ENCODE assay signal across 8 mouse cellular contexts in the genomic region with DNA sequence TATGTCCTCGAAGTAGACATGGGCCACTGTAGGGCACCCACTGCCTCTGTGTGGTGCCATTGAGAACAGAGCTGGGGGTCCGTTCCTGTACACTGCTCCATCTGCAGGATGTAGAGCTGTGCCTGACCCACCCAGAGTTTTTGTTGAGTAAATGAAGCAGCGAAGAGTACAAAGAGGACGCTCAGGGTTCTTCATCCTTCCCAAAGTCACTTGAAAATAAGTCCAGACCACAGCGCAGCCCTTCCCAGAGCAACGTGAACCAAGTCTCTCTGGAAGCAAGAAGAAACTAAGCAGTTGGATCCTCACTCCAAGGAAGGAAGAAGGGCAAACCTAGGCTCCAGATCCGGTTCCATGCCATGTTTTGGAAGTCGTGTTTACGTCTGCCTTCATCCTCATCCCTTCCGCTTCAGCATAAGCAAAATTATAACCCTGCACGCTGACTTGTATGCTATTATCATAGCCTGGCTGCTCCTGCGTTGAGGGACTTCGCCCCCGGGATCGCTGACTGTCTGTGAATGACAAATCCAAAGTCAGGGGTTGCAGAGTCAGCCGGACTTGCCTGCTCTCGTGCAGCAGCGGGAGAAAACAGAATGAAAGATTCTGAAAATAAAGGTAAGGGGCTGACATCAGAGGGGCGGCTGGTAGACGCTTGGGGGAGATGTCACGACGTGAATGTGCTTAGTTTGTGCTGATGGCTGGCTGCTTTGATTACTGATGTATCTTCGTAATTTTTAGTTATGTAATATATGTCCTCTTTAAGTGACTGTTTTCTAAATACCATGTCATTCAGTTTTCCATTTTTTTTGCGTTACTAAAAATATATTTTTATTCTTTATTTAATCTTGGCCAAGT. TPM values are rescaled to one million over a fixed set of nuclear protein-coding genes. Genes with fewer than 3 reads are reported as not detected.
A peak's percentile ranks its signal among the peaks of the same experiment; 100 is the strongest.
DNase-seq lines count a peak whose midpoint lies in the region; ATAC-seq and TF ChIP-seq lines count a peak whose summit lies in the region.

No protein-coding gene starts in this region.

- H3K9me3 ChIP-seq in hindbrain, embryonic 16.5 days (ENCODE audit: control insufficient read depth, low read length): no peaks in the 10 kb centered on the region
- H3K9me3 ChIP-seq in lung, postnatal 0 days (ENCODE audit: low read length): no peaks in the 10 kb centered on the region

- peak; percentile 87 for DNase-seq in R1 (ENCODE audit: low read depth, low spot score)
- peak; percentile 84 for DNase-seq in cerebellum, adult 9-10 months
- peak; percentile 61 for DNase-seq in forelimb bud, embryonic 11.5 days (ENCODE audit: low read depth, low spot score)
- DNase-seq in layer of hippocampus, postnatal 25 days (ENCODE audit: extremely low spot score in 1 of 2, low spot score in 1 of 2): peak; percentile 55 to 81
- DNase-seq in lung, postnatal 0 days (ENCODE audit: low spot score): no peak
- DNase-seq in right cerebral cortex, adult 2 months (ENCODE audit: low spot score in 2 of 2): peak; percentile 91
- DNase-seq in natural killer cell, adult 2 months (ENCODE audit: low spot score in 2 of 2): no peak

- no peak for TF ChIP-seq CTCF in lung, postnatal 0 days (IDR thresholded peaks at IDR 0.05)

- H3K36me3 ChIP-seq in hindbrain, embryonic 16.5 days (ENCODE audit: control insufficient read depth, insufficient read depth, low read length): no peaks in the 10 kb centered on the region
- H3K36me3 ChIP-seq in lung, postnatal 0 days (ENCODE audit: insufficient read depth, low read length): no peaks in the 10 kb centered on the region

- peak overlapping the region; percentile 63 for H3K9ac ChIP-seq in hindbrain, embryonic 16.5 days (ENCODE audit: low read depth, low read length)
- H3K9ac ChIP-seq in lung, postnatal 0 days (replicated peaks; ENCODE audit: low read depth): no peak overlapping the region

- H3K4me1 ChIP-seq in hindbrain, embryonic 16.5 days (ENCODE audit: control insufficient read depth, insufficient read depth, low read depth, low read length): peaks cover 7% of the 10 kb centered on the region
- peaks cover 7% of the 10 kb centered on the region; the same call in 1 of the 2 replicates for H3K4me1 ChIP-seq in lung, postnatal 0 days (ENCODE audit: insufficient read depth, low read depth, low read length)

- H3K4me2 ChIP-seq in hindbrain, embryonic 16.5 days (ENCODE audit: low read length): peak overlapping the region; percentile 62
- peak overlapping the region; percentile 55 for H3K4me2 ChIP-seq in lung, postnatal 0 days (replicated peaks; ENCODE audit: low read depth, low read length)

- WGBS in hindbrain, embryonic 16.5 days: 9% methylated on average over 24 of the region's 24 CpGs
- 11% methylated on average over 24 of the region's 24 CpGs for WGBS in lung, postnatal 0 days

- H3K27ac ChIP-seq in hindbrain, embryonic 16.5 days (ENCODE audit: low read depth, low read length): peak overlapping the region; percentile 69
- H3K27ac ChIP-seq in lung, postnatal 0 days (ENCODE audit: low read length): no peak overlapping the region

- peak overlapping the region; percentile 57 for H3K4me3 ChIP-seq in hindbrain, embryonic 16.5 days (ENCODE audit: low read length)
- H3K4me3 ChIP-seq in lung, postnatal 0 days (ENCODE audit: low read depth, low read length): peak overlapping the region; percentile 29

- peak; percentile 77 for ATAC-seq in hindbrain, embryonic 16.5 days
- ATAC-seq in lung, postnatal 0 days: no peak

- H3K27me3 ChIP-seq in hindbrain, embryonic 16.5 days (replicated peaks; ENCODE audit: control insufficient read depth, insufficient read depth, low read length): no peaks in the 10 kb centered on the region
- H3K27me3 ChIP-seq in lung, postnatal 0 days (replicated peaks; ENCODE audit: insufficient read depth, low read length): peaks cover 7% of the 10 kb centered on the region; the same call in 1 of the 2 replicates

- no peak for TF ChIP-seq EP300 in lung, postnatal 0 days (IDR thresholded peaks at IDR 0.05)

RNA-seq across cellular contexts. Expression of a gene that starts 11.3 kb away (rescaled TPM):
- polyA plus RNA-seq in hindbrain, embryonic 16.5 days (2015; fragmentation: Nextera tagmentation; extraction: Ambion mirVana): 66.1 and 68.1 TPM in 2 replicates
- total RNA-seq in layer of hippocampus, postnatal 25 days (2021): 100 to 1,000 TPM; 317 to 331 TPM
- polyA plus RNA-seq in lung, postnatal 0 days (2015; fragmentation: Nextera tagmentation; extraction: Ambion mirVana): 0.14 and 0.26 TPM in 2 replicates

Comparison
In these comparisons a context has a peak if more than half of its experiments do, and no peak if none do; other contexts are left out.
1. DNase-seq: peak in R1 (single experiment), cerebellum, adult 9-10 months (single experiment), forelimb bud, embryonic 11.5 days (single experiment), layer of hippocampus, postnatal 25 days (2 of 2) and right cerebral cortex, adult 2 months (2 of 2); none in lung, postnatal 0 days (single experiment) and natural killer cell, adult 2 months (0 of 2).
2. RNA of a gene that starts 11.3 kb away (polyA plus RNA-seq): 66.1 to 68.1 TPM in hindbrain, embryonic 16.5 days; 0.14 to 0.26 TPM in lung, postnatal 0 days; every median in the first group is over 10 times any median in the second.